Mouse (Mus musculus) hindbrain, embryonic 11.5 days (tissue): ENCODE results near the gene Unc93b1. TPM values are rescaled to one million over a fixed set of nuclear protein-coding genes. Genes with fewer than 3 reads are reported as not detected.

ENCODE experiments used
- ATAC-seq: fragments of 200-750 bp; cut with Nextera tagmentation; 2 replicates; pipeline ENCODE4 v1.8.0; 2017; ENCODE audit warnings: mild to moderate bottlenecking, moderate TSS enrichment, moderate library complexity; ENCODE audit not compliant: low FRiP score
- DNase-seq: peaks from one replicate; pipeline ENCODE4 v3.0.0-alpha.2; 2015; ENCODE audit warnings: low spot score
- H3K27ac ChIP-seq: fragments of 300-500 bp; sonication (generic); 2 replicates; pipeline ENCODE4 v1.5.1; 2014; ENCODE audit warnings: mild to moderate bottlenecking, low read depth, low read length
- H3K27me3 ChIP-seq: fragments of 300-500 bp; sonication (generic); 2 replicates; pipeline ENCODE4 v1.6.1; 2014; ENCODE audit warnings: mild to moderate bottlenecking, low read length, moderate library complexity, mixed read lengths; ENCODE audit not compliant: control insufficient read depth, insufficient read depth
- H3K36me3 ChIP-seq: fragments of 300-500 bp; sonication (generic); 2 replicates; pipeline ENCODE4 v1.6.1; 2014; ENCODE audit warnings: mild to moderate bottlenecking, low read length, moderate library complexity, mixed read lengths; ENCODE audit not compliant: control insufficient read depth, insufficient read depth
- H3K4me1 ChIP-seq: fragments of 300-500 bp; sonication (generic); replicated peaks from 2 replicates; pipeline ENCODE4 v1.6.1; 2014; ENCODE audit warnings: low read length, mixed read lengths; ENCODE audit not compliant: control insufficient read depth, insufficient read depth
- H3K4me2 ChIP-seq: fragments of 300-500 bp; sonication (generic); replicated peaks from 2 replicates; pipeline ENCODE4 v1.6.1; 2014; ENCODE audit warnings: mild to moderate bottlenecking, low read depth, low read length
- H3K4me3 ChIP-seq: fragments of 300-500 bp; sonication (generic); 2 replicates; pipeline ENCODE4 v1.5.1; 2014; ENCODE audit warnings: low read depth, low read length
- H3K9ac ChIP-seq: fragments of 300-500 bp; sonication (generic); 2 replicates; pipeline ENCODE4 v1.6.1; 2014; ENCODE audit warnings: low read depth, low read length
- H3K9me3 ChIP-seq: fragments of 300-500 bp; sonication (generic); 2 replicates; pipeline ENCODE4 v1.6.1; 2016; ENCODE audit warnings: low read length; ENCODE audit not compliant: control insufficient read depth
- WGBS: fragments of 180-500 bp; shearing (Covaris S2); extraction: QIAGEN DNeasy Blood & Tissue Kit; methylation state at CpG from one replicate; pipeline ENCODE4 v1.1.7; 2014; 5-methylcytosine and 5-hydroxymethylcytosine counted together
- polyA plus RNA-seq: library from polyadenylated mRNA; unstranded; fragments of >200 nt; fragmentation: Nextera tagmentation; extraction: Ambion mirVana; gene quantifications from 2 replicates; pipeline ENCODE4 v1.2.1, GENCODE M21; 2014

Unc93b1 gene
- polyA plus RNA-seq, 1 experiment from 2014 or later, result 6.4 TPM

DNA sequence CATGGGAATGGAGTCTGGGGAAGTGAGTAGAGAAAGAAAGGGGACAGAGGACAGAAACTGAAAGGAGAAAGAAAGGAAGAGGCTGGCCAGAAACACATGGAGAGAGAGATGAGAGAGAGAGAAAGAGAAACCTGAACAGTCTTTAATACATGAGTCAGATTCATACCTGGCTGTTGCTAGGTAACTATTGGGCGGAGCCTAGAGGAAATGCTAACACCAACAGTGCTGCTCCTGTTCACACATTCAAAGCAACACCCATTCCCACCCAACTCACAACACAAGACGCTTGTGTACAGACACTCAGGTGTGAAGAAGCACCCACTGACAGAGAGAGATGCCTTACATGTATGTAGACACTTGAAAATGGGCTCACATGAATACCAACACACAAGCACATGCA is 40.9 kb downstream of the Unc93b1 start:
- H3K9me3 ChIP-seq, result no peaks in the 10 kb centered on the region
- DNase-seq (no peak), ATAC-seq (no peak)
- H3K4me1 ChIP-seq, result no peaks in the 10 kb centered on the region
- 88% methylated on average over 2 of the region's 2 CpGs for WGBS
- no peak overlapping the region for H3K9ac ChIP-seq
- H3K4me2 ChIP-seq, result no peak overlapping the region
- no peak overlapping the region for H3K27ac ChIP-seq
- no peaks in the 10 kb centered on the region for H3K27me3 ChIP-seq
- no peaks in the 10 kb centered on the region for H3K36me3 ChIP-seq
- no peak overlapping the region for H3K4me3 ChIP-seq

DNA sequence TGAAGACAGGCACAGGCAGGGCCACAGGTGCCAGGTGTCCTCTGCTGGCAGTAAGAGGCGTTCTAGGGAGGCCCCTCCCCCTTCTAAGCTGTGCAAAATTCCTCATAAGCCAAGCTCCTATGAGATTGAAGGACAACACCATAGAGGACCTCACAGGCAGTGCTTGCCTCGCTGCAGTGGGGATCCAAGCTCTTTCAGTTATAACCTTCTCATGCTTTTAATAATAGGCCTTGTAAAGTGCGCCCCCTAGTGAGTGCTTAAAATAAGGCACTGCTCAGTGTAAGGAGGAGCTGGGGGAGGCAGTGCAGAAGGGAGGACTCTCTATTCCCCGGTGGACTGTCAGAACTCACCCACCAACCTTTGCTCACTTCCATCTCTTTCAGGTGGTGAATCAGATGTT is 45.3 kb downstream of the Unc93b1 start:
- no peak overlapping the region for H3K27ac ChIP-seq
- ATAC-seq (peak; percentile 51), DNase-seq (peak; percentile 88)
- no peaks in the 10 kb centered on the region for H3K27me3 ChIP-seq
- H3K9me3 ChIP-seq, result no peaks in the 10 kb centered on the region
- H3K4me3 ChIP-seq, result no peak overlapping the region
- H3K9ac ChIP-seq, result no peak overlapping the region
- 18% methylated on average over 4 of the region's 4 CpGs for WGBS
- H3K4me1 ChIP-seq, result peaks cover 10% of the 10 kb centered on the region
- H3K36me3 ChIP-seq, result no peaks in the 10 kb centered on the region
- no peak overlapping the region for H3K4me2 ChIP-seq

DNA sequence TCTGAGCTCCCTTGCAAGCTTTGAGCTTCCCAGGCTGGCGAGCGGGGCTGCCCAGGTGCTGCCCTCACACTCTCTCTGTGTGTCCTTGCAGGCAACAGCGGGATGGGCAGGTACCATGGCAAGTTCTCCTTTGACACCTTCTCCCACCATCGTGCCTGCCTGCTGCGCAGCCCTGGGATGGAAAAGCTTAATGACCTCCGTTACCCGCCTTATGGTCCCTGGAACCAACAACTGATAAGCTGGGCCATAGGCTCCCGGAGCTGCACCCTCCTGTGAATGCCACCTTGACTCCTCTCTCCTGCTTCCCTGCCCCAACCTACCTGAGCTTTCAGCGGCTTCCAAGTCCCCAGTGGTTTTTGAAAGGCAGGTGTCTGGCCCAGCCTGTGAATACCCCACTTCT is 45.9 kb downstream of the Unc93b1 start:
- peaks cover 11% of the 10 kb centered on the region for H3K4me1 ChIP-seq

DNA sequence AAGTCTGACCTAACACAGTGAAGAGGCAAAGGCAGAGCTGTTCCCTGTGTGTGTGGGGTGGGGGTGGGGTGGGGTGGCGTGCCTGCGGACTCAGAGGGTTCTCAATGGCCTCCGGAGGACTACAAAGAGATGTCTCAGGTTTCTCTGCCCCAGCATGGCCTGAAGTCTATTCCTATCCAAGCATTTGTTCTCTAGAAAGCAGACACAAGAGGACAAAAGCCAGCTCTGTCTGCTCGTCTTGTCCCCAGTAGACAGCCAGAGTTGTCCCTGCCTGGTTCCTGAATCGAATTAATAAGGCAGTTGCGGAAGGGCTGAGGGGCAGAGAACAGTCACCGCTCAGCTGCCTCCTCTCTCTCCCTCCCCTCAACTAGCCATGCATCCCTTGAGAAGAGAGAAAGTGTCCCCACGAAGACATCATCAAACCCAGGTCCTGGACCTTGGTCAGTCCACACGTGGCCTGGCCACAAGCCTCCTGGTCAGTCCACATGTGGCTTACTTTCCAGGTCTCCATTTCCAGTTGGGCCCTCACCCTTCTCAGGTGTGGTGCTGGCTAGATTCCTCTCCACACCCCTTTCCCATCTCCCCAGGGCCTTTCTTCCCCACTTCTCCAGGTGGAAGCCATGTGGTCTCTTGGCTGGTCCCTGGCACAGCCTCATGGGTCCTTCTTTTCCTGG is 48.7 kb downstream of the Unc93b1 start:
- Histone ChIP-seq H3K4me3 (no peak overlapping the region), H3K4me2 (no peak overlapping the region), H3K9ac (no peak overlapping the region), H3K9me3 (no peaks in the 10 kb centered on the region), H3K27ac (peak overlapping the region; percentile 2; the same call in 1 of the 2 replicates), H3K4me1 (peaks cover 11% of the 10 kb centered on the region), H3K27me3 (no peaks in the 10 kb centered on the region), H3K36me3 (no peaks in the 10 kb centered on the region)
- 20% methylated on average over 9 of the region's 9 CpGs for WGBS
- ATAC-seq, result no peak
- DNase-seq, result peak; percentile 36

More for the DNA sequence above, 45.9 kb downstream of the Unc93b1 start:
- Histone ChIP-seq H3K9me3 (no peaks in the 10 kb centered on the region), H3K27ac (no peak overlapping the region), H3K4me2 (no peak overlapping the region), H3K9ac (no peak overlapping the region), H3K36me3 (no peaks in the 10 kb centered on the region), H3K27me3 (no peaks in the 10 kb centered on the region), H3K4me3 (no peak overlapping the region)
- ATAC-seq (no peak), DNase-seq (no peak)
- 74% methylated on average over 9 of the region's 9 CpGs for WGBS

DNA sequence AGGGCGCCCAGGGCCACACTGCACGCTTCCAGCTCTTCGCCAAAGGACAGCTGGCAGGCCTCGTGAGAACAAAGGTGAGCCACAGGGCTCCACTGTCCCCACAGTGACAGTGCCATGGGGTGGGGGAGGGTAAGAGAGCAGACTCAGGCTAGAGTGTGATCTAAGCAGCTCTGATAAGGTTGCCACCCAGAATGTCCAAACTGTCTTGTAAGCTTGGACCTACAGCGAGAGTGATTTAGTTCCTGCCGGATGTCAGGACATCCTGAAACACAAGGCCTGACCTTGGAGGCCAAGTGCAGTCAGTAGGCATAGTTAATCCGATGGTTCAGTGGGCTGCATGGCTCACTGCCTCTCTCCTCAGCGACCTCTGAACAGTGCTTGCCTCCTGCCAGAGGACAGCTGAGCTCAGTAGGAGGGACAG is 50.3 kb downstream of the Unc93b1 start:
- peak; percentile 42; the same call in 1 of the 2 replicates for ATAC-seq
- no peaks in the 10 kb centered on the region for H3K9me3 ChIP-seq
- peak; percentile 57 for DNase-seq

DNA sequence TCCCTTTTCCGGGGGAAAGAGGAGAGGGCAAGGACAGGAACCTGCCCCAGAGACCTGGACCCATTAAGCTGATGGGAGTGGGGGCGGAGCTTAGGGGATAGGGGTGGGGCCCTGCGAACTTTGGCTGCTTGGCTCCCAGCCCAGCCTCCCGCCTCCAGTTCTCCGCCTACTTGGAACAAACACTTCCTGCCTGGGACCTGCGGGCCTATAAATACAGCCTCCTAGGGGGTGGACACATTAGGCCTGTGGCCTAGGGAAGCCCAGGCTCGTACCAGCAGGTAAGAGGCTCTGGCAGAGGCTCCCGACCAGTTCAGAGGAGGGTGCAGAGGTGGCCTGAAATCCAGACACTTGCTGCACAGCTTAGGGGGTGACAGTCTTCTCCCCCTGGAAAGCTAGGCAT is 51.3 kb downstream of the Unc93b1 start, which contains the start of gene Acy3:
TSS of gene Acy3 (plus strand) at position 237 of the 400 bp plus-strand sequence.
- Histone ChIP-seq H3K9me3 (no peaks in the 10 kb centered on the region), H3K36me3 (no peaks in the 10 kb centered on the region), H3K9ac (no peak within 1 kb of the TSS), H3K27ac (no peak within 1 kb of the TSS), H3K4me3 (no peak within 1 kb of the TSS), H3K4me1 (peaks cover 11% of the 10 kb centered on the region), H3K27me3 (no peaks in the 10 kb centered on the region), H3K4me2 (no peak within 1 kb of the TSS; the same call in 1 of the 2 replicates)
- no peak for ATAC-seq
- WGBS, result 27% methylated on average over 8 of the region's 8 CpGs
- DNase-seq, result no peak

More for the DNA sequence above, 50.3 kb downstream of the Unc93b1 start:
- Histone ChIP-seq H3K9ac (no peak overlapping the region), H3K27ac (peak overlapping the region; percentile 58; the same call in 1 of the 2 replicates), H3K4me1 (peaks cover 11% of the 10 kb centered on the region), H3K36me3 (no peaks in the 10 kb centered on the region), H3K4me3 (no peak overlapping the region), H3K27me3 (no peaks in the 10 kb centered on the region), H3K4me2 (no peak overlapping the region)
- 17% methylated on average over 8 of the region's 8 CpGs for WGBS

DNA sequence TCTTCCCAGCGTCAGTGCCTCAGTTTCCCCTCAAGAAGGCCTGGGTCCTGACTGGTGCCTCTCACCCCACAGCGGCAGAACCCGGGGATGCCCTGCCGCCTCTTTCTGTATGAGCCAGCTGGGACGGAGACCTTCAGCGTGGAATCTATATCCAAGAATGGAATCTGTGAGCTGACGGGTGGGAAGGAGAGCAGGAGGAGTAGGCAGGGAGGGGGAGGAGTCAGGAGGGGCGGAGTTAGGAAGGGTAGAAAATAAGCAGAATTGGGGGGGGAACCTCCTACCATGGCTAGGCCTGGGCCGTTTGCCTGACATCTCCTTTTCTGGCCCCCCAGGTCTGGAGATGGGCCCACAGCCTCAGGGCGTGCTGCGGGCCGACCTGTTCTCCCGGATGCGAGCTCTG is 53.1 kb downstream of the Unc93b1 start:
- ATAC-seq, result no peak
- no peak for DNase-seq
- Histone ChIP-seq H3K27me3 (no peaks in the 10 kb centered on the region), H3K36me3 (no peaks in the 10 kb centered on the region), H3K9me3 (no peaks in the 10 kb centered on the region), H3K27ac (no peak overlapping the region), H3K4me1 (peaks cover 11% of the 10 kb centered on the region), H3K9ac (no peak overlapping the region), H3K4me2 (no peak overlapping the region), H3K4me3 (no peak overlapping the region)
- 88% methylated on average over 14 of the region's 14 CpGs for WGBS

DNA sequence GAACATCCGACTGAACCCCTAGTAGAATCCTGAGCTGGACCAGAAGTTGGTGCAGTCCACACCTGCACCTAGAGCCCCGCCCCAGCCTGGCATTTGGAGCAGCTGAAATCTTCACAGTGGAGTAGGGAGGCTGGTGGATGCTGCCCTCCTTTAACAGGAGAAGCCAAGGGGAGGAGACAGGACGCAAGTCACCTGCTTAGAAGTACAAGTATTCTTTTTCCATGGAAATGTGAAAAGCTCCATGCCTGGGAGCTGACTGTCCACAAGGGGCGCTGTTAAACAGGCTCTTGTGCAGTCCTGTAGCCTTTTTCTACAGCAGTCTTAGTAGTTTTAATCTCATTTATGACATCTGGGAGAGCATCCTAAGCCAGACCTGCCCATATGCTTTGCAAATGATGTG is 53.8 kb downstream of the Unc93b1 start:
- H3K4me1 ChIP-seq, result peaks cover 11% of the 10 kb centered on the region
- 89% methylated on average over 4 of the region's 4 CpGs for WGBS
- DNase-seq (no peak), ATAC-seq (no peak)
- no peak overlapping the region for H3K4me2 ChIP-seq
- no peak overlapping the region for H3K27ac ChIP-seq
- H3K9ac ChIP-seq, result no peak overlapping the region
- H3K36me3 ChIP-seq, result no peaks in the 10 kb centered on the region
- H3K9me3 ChIP-seq, result no peaks in the 10 kb centered on the region
- H3K4me3 ChIP-seq, result no peak overlapping the region
- no peaks in the 10 kb centered on the region for H3K27me3 ChIP-seq

DNA sequence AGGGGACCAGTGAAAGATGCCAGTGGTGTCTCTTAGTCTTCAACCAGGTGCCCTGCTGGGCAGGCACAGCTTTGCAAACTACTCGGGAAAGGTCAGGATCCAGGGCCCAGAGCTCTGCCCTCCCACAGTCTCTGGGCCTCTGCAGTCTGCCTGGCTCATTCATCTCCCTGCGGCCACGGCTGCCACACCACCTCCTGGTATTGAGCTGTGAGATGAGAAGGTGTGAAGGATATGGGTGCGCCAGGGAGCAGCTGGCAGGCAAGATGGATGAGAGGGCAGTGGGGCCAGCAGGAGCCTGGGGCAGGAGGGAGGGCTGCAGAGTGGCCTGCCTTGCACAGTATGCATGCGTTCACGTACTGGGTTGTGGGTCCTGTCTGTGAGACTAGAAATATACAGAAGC is 55.8 kb downstream of the Unc93b1 start:
- no peak overlapping the region for H3K9ac ChIP-seq
- ATAC-seq, result peak; percentile 49; the same call in 1 of the 2 replicates
- no peaks in the 10 kb centered on the region for H3K9me3 ChIP-seq
- H3K27me3 ChIP-seq, result no peaks in the 10 kb centered on the region
- WGBS, result 37% methylated on average over 6 of the region's 6 CpGs
- no peaks in the 10 kb centered on the region; the same call in 1 of the 2 replicates for H3K4me1 ChIP-seq
- H3K27ac ChIP-seq, result no peak overlapping the region
- H3K4me2 ChIP-seq, result no peak overlapping the region
- no peaks in the 10 kb centered on the region for H3K36me3 ChIP-seq
- H3K4me3 ChIP-seq, result no peak overlapping the region
- DNase-seq, result no peak
